Mouse (Mus musculus): ENCODE data around the gene Astl. TPM values are rescaled to one million over a fixed set of nuclear protein-coding genes. Genes with fewer than 3 reads are reported as not detected.

The Astl gene
- polyA plus RNA-seq (2014; fragmentation: Illumina TruSeq; extraction: RNeasy Lipid Tissue Mini Kit (QIAGEN cat#74804); ENCODE audit: low read depth, low replicate concordance), result not detected

DNA sequence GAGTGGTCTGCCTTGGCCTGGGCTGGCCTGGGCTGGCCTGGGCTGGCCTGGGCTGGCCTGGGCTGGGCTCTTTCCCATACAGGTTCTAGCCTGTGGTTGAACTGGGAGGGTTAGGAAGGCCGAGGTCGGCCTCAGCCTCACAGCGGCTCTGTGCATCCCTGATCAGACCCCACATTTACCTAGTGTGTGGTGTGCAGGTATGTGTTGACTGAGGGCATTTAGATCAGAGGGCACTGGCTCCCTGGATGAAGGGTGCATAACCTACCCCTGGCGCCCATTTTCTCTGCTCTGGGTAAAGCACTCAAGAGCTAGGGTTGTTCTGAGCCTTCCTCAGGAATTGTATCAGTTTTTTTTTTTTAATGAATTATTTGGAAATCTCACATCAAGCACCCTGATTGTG, at the start of gene Astl:
Gene Astl (plus strand): TSS at position 224 of the 400 bp plus-strand sequence.

DNA sequence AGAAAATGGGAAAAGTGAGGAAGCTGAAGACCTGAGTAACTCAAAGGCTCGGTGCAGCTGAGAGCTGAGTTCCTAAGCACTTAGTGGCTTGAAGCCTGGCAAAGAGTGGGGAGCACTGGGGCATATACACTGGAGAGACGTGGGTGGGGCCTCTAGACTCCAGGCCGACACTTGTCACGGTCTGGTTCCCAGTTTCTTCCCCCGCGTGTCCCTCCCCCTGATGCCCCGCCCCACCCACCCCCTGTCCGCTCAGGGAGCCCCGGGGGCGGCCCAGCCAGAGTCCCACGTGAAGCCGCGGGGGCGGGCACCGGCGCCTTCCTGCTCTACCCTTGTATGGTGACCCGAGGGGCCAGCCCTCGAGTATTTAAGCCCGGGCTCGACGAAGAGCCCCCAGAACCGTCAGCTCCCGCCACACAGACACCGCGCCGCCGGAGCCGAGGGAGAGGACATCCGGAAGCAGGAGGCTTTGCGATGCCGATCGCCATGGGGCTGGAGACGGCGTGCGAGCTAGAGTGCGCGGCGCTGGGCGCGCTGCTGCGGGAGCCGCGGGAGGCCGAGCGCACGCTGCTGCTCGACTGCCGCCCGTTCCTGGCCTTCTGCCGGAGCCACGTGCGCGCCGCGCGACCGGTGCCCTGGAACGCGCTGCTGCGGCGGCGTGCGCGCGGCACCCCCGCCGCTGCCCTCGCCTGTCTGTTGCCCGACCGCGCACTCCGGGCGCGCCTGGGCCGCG, 2.5 kb upstream of the Astl start, which contains the start of gene Dusp2:
Gene Dusp2 (plus strand): TSS at position 393 of the 730 bp plus-strand sequence.

DNA sequence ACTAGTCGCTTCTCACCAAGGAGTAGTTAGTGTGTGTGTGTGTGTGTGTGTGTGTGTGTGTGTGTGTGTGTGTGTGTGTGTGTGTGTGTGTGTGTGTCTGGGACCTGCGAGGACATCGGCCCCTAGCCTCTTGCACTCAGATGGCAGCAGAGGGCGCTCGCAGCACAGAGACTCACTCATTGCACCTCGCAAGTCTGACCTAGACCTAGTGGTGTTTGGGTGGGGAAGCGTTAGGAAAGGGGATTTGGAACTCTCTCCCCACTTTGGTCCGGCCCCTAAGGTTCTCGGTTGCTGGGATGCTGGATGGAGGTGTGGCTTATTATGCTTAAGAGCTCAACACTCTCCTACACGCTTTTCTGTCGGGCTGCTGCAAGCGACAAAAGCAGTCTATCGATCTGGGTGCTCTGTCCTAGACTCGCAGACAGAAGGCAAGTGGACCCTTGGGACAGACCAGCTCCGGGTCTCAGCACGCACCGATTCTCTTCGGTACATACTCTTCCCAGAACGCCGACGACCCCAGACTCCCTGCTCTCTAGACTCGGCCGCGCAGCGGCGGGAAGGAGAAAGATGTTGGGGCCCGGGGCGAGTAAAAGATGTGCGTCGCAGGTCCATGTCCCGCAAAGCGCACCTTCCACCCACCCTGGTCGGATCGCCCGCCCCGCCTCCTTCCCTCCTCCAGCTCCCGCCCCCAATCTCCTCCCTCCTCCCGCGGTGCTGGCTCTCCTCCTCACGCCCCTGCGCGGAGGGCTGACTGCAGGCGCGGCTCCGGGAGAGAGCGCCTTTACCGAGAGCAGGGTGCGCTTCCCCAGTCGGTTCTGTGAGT, 24.2 kb downstream of the Astl start, which contains the start of gene Adra2b:
Gene Adra2b (plus strand): TSS at position 750 of the 823 bp plus-strand sequence.

Other genes with a start within 250 kb of the Astl start
- gene Ncaph, start 204.7 kb upstream of the Astl start, polyA plus RNA-seq (2014; fragmentation: Illumina TruSeq; extraction: RNeasy Lipid Tissue Mini Kit (QIAGEN cat#74804); ENCODE audit: low read depth, low replicate concordance), result 3.8 TPM
- 1.8 TPM for gene Itpripl1, start 195.2 kb upstream of the Astl start, polyA plus RNA-seq (2014; fragmentation: Illumina TruSeq; extraction: RNeasy Lipid Tissue Mini Kit (QIAGEN cat#74804); ENCODE audit: low read depth, low replicate concordance)
- gene 1810024B03Rik, start 130.4 kb upstream of the Astl start, polyA plus RNA-seq (2014; fragmentation: Illumina TruSeq; extraction: RNeasy Lipid Tissue Mini Kit (QIAGEN cat#74804); ENCODE audit: low read depth, low replicate concordance), result 1.6 TPM
- 41.5 TPM for gene Snrnp200, start 130.3 kb upstream of the Astl start, polyA plus RNA-seq (2014; fragmentation: Illumina TruSeq; extraction: RNeasy Lipid Tissue Mini Kit (QIAGEN cat#74804); ENCODE audit: low read depth, low replicate concordance)
- gene Ciao1, start 90.8 kb upstream of the Astl start, polyA plus RNA-seq (2014; fragmentation: Illumina TruSeq; extraction: RNeasy Lipid Tissue Mini Kit (QIAGEN cat#74804); ENCODE audit: low read depth, low replicate concordance), result 40.0 TPM
- gene Tmem127, start 90.7 kb upstream of the Astl start, polyA plus RNA-seq (2014; fragmentation: Illumina TruSeq; extraction: RNeasy Lipid Tissue Mini Kit (QIAGEN cat#74804); ENCODE audit: low read depth, low replicate concordance), result 58.0 TPM
- 142 TPM for gene Stard7, start 68.4 kb upstream of the Astl start, polyA plus RNA-seq (2014; fragmentation: Illumina TruSeq; extraction: RNeasy Lipid Tissue Mini Kit (QIAGEN cat#74804); ENCODE audit: low read depth, low replicate concordance)
- not detected for gene Dusp2, start 2.5 kb upstream of the Astl start, polyA plus RNA-seq (2014; fragmentation: Illumina TruSeq; extraction: RNeasy Lipid Tissue Mini Kit (QIAGEN cat#74804); ENCODE audit: low read depth, low replicate concordance)
- gene Adra2b, start 24.6 kb downstream of the Astl start, polyA plus RNA-seq (2014; fragmentation: Illumina TruSeq; extraction: RNeasy Lipid Tissue Mini Kit (QIAGEN cat#74804); ENCODE audit: low read depth, low replicate concordance), result 0.23 TPM
- not detected for gene Gpat2, start 86.6 kb downstream of the Astl start, polyA plus RNA-seq (2014; fragmentation: Illumina TruSeq; extraction: RNeasy Lipid Tissue Mini Kit (QIAGEN cat#74804); ENCODE audit: low read depth, low replicate concordance)
- gene Fahd2a, start 105.9 kb downstream of the Astl start, polyA plus RNA-seq (2014; fragmentation: Illumina TruSeq; extraction: RNeasy Lipid Tissue Mini Kit (QIAGEN cat#74804); ENCODE audit: low read depth, low replicate concordance), result 23.4 TPM
- 2.3 TPM for gene Kcnip3, start 183.5 kb downstream of the Astl start, polyA plus RNA-seq (2014; fragmentation: Illumina TruSeq; extraction: RNeasy Lipid Tissue Mini Kit (QIAGEN cat#74804); ENCODE audit: low read depth, low replicate concordance)
- gene Prom2, start 202.8 kb downstream of the Astl start, polyA plus RNA-seq (2014; fragmentation: Illumina TruSeq; extraction: RNeasy Lipid Tissue Mini Kit (QIAGEN cat#74804); ENCODE audit: low read depth, low replicate concordance), result 0.17 TPM
- gene Zfp661, start 248.5 kb downstream of the Astl start, polyA plus RNA-seq (2014; fragmentation: Illumina TruSeq; extraction: RNeasy Lipid Tissue Mini Kit (QIAGEN cat#74804); ENCODE audit: low read depth, low replicate concordance), result 3.3 TPM
- gene Mrps5, start 248.6 kb downstream of the Astl start, polyA plus RNA-seq (2014; fragmentation: Illumina TruSeq; extraction: RNeasy Lipid Tissue Mini Kit (QIAGEN cat#74804); ENCODE audit: low read depth, low replicate concordance), result 20.9 TPM